Mouse (Mus musculus) spleen, postnatal 10 days (tissue): ENCODE results near the gene Sbno1.

Experiments used
- DNase-seq, 2 experiments: peaks; one replicate each; pipeline ENCODE4 v3.0.0; 2021 to 2022; ENCODE audit warnings: low spot score in 2 of 2

The Sbno1 gene

DNA sequence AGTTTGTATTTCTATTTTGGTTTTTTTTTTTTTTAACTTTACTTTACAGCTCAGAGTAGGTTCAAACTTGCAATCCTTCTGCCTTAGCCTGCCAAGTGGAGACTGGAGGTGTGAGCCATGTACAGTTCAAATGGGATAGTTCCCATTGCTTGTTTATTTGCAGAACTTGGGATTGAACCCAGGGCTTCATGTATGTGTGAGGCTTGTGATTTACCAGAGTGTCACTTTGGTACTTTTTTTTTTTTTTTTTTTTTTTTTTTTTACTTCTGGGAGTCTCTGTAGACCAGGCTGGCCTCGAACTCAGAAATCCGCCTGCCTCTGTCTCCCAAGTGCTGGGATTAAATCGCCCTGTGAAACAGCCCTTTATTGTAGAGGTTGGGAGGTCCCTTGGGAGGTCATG, 18.4 kb upstream of the Sbno1 start:
- DNase-seq: no peak

DNA sequence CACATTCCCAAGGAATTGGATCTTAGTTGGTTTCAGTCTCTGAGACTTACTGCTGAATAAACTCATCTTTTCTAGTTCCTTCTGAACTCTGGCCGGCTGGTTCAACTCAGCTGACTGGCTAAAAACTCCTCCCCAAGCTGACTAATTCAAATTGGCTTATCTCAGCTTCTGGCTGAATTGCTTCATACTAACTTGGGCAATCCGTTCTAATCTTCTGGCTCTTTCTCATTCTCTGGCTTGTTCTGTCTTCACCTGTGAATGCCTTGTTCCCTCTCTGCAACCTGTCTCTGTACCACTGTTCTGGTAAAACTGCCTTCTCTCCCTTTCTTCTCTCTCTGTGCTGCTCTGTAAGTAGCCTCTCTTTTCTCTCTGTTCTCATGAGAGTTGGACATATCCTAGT, 16.8 kb upstream of the Sbno1 start:
- no peak for DNase-seq

DNA sequence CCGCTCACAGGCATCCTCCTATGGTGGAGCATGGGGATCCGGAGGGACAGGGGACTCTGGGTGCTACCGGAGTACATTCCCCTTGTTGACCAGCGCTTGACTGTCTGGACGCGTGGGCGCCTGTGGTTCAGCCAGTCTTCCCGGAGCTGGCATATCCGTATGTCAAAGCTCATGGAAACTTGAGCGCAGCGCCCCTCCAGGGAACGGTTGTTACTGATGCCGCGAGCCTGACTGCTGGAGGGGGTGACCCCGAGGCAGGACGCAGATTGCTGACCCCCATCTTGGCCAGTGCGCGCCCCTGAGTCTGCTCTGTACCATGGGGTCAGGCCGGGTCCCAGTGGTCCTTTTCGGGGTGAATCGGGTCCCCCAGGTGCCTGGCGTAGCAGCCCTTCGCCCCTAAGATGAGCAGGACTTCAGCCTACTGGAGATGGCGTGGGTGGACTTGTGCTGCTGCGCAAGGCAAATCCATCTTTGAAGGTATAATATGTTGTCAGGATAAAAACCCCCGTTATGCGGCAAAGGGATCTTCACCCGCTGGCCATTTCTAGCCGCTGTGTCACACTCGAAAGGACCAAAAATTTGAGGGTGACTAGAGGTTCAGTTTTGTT, 14.4 kb upstream of the Sbno1 start:
- peak; percentile 74 to 75 for DNase-seq

DNA sequence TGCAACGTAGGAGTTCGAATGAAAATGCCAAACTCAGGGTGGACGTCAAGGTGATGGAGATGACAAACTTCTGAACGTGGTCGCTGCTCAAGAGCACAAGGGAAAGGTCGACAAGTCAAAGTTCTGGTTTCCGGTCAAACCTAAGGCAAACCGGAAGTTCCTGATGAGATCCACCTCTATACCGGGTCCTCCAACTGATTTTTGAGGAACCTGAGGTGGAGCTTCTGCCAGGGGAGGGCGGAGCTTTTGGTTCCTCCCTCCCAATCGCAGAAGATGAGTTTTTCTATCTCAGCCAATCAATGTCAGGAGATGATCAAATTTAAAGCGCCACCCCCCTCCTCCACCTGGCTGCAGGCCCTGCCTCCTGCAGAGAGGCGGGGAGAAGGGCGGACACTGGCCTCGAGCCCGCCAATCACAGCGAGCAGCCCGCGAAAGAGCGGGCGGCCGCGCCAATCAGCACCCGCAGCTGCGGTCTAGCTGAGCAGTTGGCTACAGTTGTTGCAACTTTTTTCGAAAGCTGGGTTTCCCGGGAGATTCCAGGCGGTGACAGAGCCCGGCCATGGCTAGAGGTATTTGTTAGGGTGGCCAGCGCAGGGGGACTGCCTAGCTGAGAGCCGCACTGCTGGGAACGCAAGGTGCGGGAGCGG, 13.8 kb upstream of the Sbno1 start, which contains the start of gene Kmt5a:
Gene Kmt5a (plus strand): TSS at position 484 of the 647 bp plus-strand sequence.
- peak; percentile 92 to 95 for DNase-seq

DNA sequence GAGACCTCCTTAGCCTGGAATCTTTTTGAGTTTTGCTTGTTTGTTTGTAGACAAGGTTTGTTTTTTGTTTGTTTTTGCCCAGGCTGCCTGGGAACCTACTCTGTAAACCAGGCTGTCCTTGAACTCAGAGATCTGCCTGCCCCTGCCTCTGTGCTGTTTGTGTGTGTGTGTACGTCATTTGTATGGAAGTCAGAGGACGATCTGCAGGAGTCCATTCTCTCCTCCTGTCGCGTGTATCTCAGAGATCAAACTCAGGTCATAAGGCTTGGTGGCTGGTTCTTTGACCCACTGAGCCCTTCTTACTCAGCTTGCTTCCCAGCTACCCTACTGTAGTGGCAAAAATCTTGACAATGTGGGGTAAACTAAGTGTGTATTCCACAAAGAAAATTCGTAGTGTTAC, 12.9 kb upstream of the Sbno1 start:
- no peak for DNase-seq

DNA sequence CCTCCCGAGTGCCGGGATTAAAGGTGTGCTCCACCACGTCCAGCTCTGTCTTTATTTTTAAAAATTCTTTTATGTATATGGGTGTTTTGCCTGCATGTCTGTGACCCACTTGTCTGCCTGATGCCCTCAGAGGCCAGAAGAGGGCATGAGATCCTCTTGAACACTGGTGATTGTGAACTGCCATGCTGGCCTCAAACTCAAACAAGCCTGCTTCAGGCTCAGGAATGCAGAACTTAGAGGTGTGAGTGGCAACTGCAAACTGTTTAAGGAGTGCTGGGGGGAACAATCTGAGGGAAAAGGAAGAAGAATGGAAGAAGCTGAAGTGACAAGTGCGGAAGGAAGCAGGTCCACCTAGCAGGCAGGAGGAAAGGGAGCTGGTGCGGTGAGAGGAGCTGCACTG, 12.4 kb upstream of the Sbno1 start:
- DNase-seq: peak in 1 of 2 experiments; percentile 58

DNA sequence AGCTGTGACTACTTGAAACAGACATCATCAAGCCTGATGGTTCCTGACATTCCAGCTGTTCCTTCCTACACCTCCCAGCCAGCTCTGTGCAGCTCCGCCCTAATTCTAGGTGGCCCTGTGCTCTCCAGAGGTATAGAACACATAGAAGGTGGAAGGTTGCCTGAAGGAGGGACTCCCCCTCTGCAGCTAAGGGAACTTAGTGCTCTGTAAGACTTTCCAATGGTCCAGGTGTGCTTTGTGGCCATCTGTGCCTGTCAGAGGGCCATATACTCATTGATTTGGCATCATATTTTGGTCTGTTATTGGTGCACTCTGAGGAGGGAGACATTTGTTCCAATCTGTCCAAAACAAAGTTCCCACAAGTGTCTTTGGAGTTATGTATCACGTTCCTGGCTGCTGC, 7.2 kb upstream of the Sbno1 start:
- DNase-seq: no peak

GRCm38 (mm10) chr5:124432398-124433012, 6.7 kb upstream of the Sbno1 start:
- DNase-seq: peak; percentile 48 to 78

- no peak for DNase-seq
Observed at GRCm38 (mm10) chr5:124426475-124427071, 772 bp upstream of the Sbno1 start.

DNA sequence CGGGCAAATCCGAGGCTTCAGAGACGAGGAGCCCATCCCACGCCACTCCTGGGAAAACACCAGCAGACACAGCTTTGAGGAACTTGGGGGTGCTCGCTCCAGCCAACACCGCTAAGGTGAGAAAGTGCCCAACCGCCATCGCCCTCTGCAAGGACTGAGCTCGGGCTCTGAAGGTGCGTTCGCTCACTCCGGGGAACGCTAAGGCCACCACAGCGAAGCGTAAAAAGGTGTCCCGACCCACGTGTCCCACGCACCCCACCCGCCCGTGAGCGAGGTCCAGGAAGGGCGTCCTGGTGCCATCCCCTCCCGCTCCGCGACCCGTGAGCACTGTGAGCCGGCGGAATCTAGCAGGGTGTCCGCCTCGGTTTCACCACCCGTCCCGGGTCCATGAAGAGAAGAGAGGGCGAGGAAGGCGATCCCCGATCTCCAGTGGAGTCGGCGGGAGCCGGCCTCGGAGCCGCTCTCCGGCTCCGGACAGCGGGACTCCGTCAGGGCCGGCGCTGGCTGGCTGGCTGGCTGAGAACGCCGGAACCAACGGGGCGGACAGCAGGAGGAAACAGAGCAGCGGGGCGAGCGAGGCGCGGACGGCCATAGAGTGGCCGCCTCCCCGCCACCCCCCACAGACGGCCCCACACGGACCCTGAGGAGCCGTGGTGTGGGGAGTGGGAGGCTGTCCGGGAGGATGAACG, 934 bp downstream of the Sbno1 start:
- peak in 1 of 2 experiments; percentile 65 for DNase-seq

DNA sequence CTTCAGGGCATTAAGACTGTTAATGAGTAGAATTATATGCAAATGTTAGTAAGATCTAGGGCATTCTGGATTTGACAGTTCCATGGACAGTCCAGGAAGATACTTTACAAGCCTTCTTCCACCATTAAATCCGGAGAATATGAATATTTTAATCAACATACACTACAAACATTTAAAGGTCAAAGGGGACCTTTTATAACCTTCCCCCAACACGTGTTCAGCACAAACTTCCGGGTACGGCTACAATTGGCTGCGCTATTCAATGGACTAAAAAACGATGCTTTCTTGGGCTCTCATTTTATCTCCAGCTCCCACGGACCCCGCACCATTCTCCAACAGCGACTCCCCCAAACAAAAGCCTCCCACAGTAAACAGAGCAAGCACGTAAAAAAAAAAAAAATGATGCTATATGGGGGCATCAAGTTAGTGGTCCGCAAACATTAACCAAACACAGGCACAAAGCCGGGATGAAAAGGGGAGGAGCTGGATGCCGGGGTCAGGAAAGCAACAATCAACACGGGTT, 1.5 kb downstream of the Sbno1 start:
- peak in 1 of 2 experiments; percentile 29 for DNase-seq

DNA sequence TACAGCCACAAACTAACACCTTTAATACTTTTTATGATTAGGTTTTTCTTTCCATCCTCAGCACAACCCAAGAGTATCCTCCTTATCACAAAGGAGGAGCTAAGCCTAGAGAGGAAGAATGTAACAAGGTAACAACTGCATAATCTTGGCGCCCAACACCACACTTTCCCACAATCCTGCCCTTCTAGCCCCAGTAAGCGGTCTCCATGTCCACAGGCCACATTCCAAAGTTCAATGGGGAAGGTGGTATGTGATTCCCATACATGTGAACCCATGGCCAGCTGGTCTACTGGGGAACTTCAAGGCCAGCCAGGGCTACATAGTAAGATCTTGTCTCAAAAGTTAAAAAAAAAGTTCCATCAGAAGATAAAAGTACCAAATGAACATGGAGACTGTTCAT, 4.0 kb downstream of the Sbno1 start:
- no peak for DNase-seq

DNA sequence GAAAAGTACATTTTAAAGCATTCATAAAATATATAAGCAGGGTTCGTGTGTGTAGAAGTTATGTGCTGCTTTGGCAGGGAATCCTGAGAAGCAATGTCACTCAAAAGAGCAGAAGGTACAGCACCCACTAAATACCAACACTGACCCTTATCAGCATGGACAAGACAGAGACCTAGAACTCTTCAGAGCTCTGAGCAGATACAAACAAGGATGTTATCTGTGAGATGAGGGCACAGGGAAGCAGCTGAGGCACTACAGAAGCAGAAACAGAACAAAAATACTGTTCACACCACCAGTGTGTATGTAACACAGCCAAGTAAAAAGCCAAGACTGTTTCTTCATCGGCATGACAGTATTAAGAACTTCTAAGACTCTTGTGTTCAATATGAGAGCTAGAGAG, 6.9 kb downstream of the Sbno1 start:
- no peak for DNase-seq

- DNase-seq: no peak
Observed at GRCm38 (mm10) chr5:124412163-124412562, 13.6 kb downstream of the Sbno1 start.

GRCm38 (mm10) chr5:124410808-124411207, 15.0 kb downstream of the Sbno1 start:
- DNase-seq: peak in 1 of 2 experiments; percentile 37

GRCm38 (mm10) chr5:124393726-124394125, 32.1 kb downstream of the Sbno1 start:
- no peak for DNase-seq

- DNase-seq: no peak
Observed at GRCm38 (mm10) chr5:124392412-124392811, 33.4 kb downstream of the Sbno1 start.

DNA sequence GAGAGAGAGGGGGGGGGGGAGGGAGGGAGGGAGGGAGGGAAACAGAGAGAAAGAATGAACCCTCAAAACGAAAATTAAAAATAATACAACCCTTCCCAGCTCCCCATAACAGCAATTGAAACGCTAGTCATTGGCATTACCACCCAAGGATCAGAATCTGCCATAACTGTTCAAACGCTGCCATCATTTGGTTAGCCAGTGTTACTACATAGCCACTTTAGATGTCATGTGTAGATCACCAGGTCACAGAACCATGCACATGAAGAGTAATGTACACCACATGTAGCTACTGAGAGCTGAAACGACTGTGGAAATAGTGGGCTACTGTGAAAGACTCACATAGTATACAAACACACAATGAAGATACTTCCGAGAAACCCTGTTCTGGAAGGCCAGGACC, 37.9 kb downstream of the Sbno1 start:
- DNase-seq: peak in 1 of 2 experiments; percentile 19

DNA sequence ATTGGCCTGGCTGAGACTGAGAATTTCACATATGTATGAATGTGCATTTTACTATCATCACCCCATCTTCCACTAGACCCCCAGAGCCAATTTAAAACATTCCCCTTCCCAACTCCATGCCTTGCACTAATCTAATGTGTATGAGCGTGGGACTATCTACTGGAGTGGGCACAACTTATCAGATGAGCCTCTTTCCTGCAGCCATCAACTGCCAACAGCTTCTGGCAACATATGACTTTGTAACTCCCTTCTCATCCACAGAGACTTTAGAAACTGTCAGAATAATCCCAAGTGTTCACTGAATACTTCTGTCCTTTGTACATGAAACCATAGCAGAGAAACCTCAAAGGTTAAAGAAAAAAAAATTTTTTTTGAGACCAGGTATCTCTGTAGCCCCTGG, 45.7 kb downstream of the Sbno1 start:
- DNase-seq: no peak

GRCm38 (mm10) chr5:124377149-124377548, 48.7 kb downstream of the Sbno1 start:
- DNase-seq: no peak

- DNase-seq: no peak
Observed at GRCm38 (mm10) chr5:124376401-124376800, 49.4 kb downstream of the Sbno1 start.

DNA sequence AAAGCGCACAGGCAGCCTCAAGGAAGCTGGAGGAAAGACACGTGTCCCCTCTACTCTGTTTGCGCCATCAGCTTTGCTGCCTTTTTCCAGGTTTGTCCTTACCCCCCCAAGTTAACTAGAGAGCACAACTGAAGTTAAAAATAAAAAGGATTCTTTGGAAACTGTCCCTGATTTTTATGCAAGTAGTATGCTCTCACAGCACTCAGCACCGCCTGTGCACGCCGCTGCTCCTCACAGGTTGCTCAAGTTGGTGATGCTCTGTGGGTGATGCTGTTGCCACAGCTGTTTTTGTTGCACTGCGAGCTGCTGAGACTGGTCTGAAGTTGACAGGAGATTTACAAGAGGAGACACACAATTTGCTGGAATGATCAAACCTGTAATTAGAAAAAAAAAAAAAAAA, 51.5 kb downstream of the Sbno1 start:
- DNase-seq: no peak
